In genomic region chr3:65905281-65906169, GRCm38 (mm10) we compare ENCODE assay signal across 9 mouse cellular contexts. TPM values are rescaled to one million over a fixed set of nuclear protein-coding genes. Genes with fewer than 3 reads are reported as not detected.
DNase-seq lines count a peak whose midpoint lies in the region; ATAC-seq lines count a peak whose summit lies in the region.
"Had no signal": no experiment of that assay in that cellular context is flagged by ENCODE, and none has a peak within 500 bp of the region (broad histone marks: within the 10 kb centered on the region; RNA-seq: fewer than 3 reads in every experiment).

No protein-coding gene starts in this region.

- H3K36me3 ChIP-seq in limb, embryonic 15.5 days = no peaks in the 10 kb centered on the region

- peak; percentile 19 for DNase-seq in gastrocnemius, adult 18-20 months (ENCODE audit: low spot score)
- no peak for DNase-seq in gastrocnemius, postnatal 10 days
- DNase-seq in 3T3-L1 (ENCODE audit: low read depth, low spot score) = peak; percentile 55
- DNase-seq in thymus, postnatal 25 days = no peak
- no peak for DNase-seq in layer of hippocampus, adult 11-12 months (ENCODE audit: low spot score)
- no peak for DNase-seq in adrenal gland, postnatal 4 days (ENCODE audit: low spot score in 2 of 2)

- no peaks in the 10 kb centered on the region for H3K27me3 ChIP-seq in limb, embryonic 15.5 days

- H3K9ac ChIP-seq in limb, embryonic 15.5 days = no peak overlapping the region

- H3K27ac ChIP-seq in limb, embryonic 15.5 days = peak overlapping the region; percentile 79

- H3K9me3 ChIP-seq in limb, embryonic 15.5 days = no peaks in the 10 kb centered on the region
- H3K9me3 ChIP-seq: megakaryocyte, embryonic 14.5 days had no signal

- H3K4me3 ChIP-seq in limb, embryonic 15.5 days = no peak overlapping the region
- H3K4me3 ChIP-seq: megakaryocyte, embryonic 14.5 days had no signal

- 25% methylated on average over 7 of the region's 7 CpGs for WGBS in limb, embryonic 15.5 days

- no peak overlapping the region for H3K4me2 ChIP-seq in limb, embryonic 15.5 days

- ATAC-seq in granulocyte monocyte progenitor cell, adult 5-6 weeks (replicated peaks; ENCODE audit: poor library complexity, severe bottlenecking) = peak; percentile 55
- ATAC-seq in limb, embryonic 15.5 days (ENCODE audit: insufficient number of reproducible peaks, low FRiP score, low TSS enrichment, low read depth) = no peak

- H3K4me1 ChIP-seq in limb, embryonic 15.5 days = peaks cover 12% of the 10 kb centered on the region

RNA-seq across cellular contexts. Expression of gene Ccnl1, which starts 52.5 kb away (rescaled TPM):
- total RNA-seq in gastrocnemius, adult 18-20 months (2021) = 10 to 100 TPM; 12.6 to 14.4 TPM
- total RNA-seq in gastrocnemius, postnatal 10 days (2021) = 10 to 100 TPM; 22.7 to 36.5 TPM
- 131 and 167 TPM in 2 replicates for total RNA-seq in granulocyte monocyte progenitor cell, adult 5-6 weeks (2014; fragmentation: Nextera tagmentation)
- 289 and 310 TPM in 2 replicates for total RNA-seq in granulocyte monocyte progenitor cell, adult 5-6 weeks (2017)
- polyA plus RNA-seq in limb, embryonic 15.5 days (2015; fragmentation: Nextera tagmentation; extraction: Ambion mirVana) = 101 and 110 TPM in 2 replicates
- total RNA-seq in adrenal gland, postnatal 4 days (2021) = 100 to 1,000 TPM; 109 to 117 TPM

Comparison
In these comparisons a context has a peak if more than half of its experiments do, and no peak if none do; other contexts are left out.
1. DNase-seq: peak in gastrocnemius, adult 18-20 months (single experiment) and 3T3-L1 (single experiment); none in gastrocnemius, postnatal 10 days (single experiment), thymus, postnatal 25 days (single experiment), layer of hippocampus, adult 11-12 months (single experiment) and adrenal gland, postnatal 4 days (0 of 2).